Comparison of ENCODE assay signal across 24 mouse cellular contexts in the genomic region with DNA sequence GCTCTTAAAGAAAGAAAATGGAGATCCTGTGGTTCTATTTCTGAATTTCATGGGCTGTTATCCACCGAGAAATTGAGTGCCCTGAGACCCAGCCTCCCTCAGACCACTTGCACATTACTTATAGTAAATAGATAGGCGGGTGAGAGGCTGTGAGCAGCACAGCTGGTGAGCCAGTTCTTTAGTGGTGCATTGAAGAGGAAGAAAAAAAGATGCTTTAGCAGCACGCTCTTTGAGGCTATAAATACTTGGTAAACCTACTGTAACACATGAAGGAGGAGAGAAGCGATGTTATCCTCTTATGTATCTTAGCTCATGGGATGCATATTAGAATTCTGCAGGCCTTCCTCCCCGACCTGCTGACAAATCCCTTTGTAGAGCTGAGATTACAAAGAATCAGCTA. TPM values are rescaled to one million over a fixed set of nuclear protein-coding genes. Genes with fewer than 3 reads are reported as not detected.
A peak's percentile ranks its signal among the peaks of the same experiment; 100 is the strongest.
DNase-seq lines count a peak whose midpoint lies in the region; ATAC-seq lines count a peak whose summit lies in the region.
"Had no signal": no experiment of that assay in that cellular context is flagged by ENCODE, and none has a peak within 500 bp of the region (broad histone marks: within the 10 kb centered on the region; RNA-seq: fewer than 3 reads in every experiment).

No protein-coding gene starts in this region.

- H3K4me1 ChIP-seq in forebrain, embryonic 13.5 days, result no peaks in the 10 kb centered on the region
- no peaks in the 10 kb centered on the region for H3K4me1 ChIP-seq in forebrain, embryonic 11.5 days (replicated peaks; ENCODE audit: control insufficient read depth, insufficient read depth, low read length)
- no peaks in the 10 kb centered on the region for H3K4me1 ChIP-seq in midbrain, embryonic 16.5 days (ENCODE audit: control insufficient read depth, insufficient read depth, low read length)
- H3K4me1 ChIP-seq in midbrain, embryonic 11.5 days (ENCODE audit: control insufficient read depth, insufficient read depth, low read length), result no peaks in the 10 kb centered on the region
- no peaks in the 10 kb centered on the region for H3K4me1 ChIP-seq in hindbrain, embryonic 14.5 days (replicated peaks; ENCODE audit: control insufficient read depth, insufficient read depth, low read length)
- H3K4me1 ChIP-seq: embryonic facial prominence, embryonic 10.5 days; heart, embryonic 15.5 days; hindbrain, embryonic 13.5 days; intestine, embryonic 15.5 days had no signal

- no peak overlapping the region for H3K4me2 ChIP-seq in forebrain, embryonic 13.5 days
- H3K4me2 ChIP-seq in forebrain, embryonic 11.5 days (ENCODE audit: low read depth, low read length, severe bottlenecking), result no peak overlapping the region
- H3K4me2 ChIP-seq in midbrain, embryonic 16.5 days (ENCODE audit: low read length), result no peak overlapping the region
- no peak overlapping the region for H3K4me2 ChIP-seq in midbrain, embryonic 11.5 days
- no peak overlapping the region for H3K4me2 ChIP-seq in hindbrain, embryonic 14.5 days (replicated peaks)
- H3K4me2 ChIP-seq: heart, embryonic 11.5 days; heart, embryonic 15.5 days; hindbrain, embryonic 13.5 days; intestine, embryonic 15.5 days had no signal

- peak; percentile 36; the same call in 1 of the 2 replicates for ATAC-seq in forebrain, embryonic 13.5 days
- no peak for ATAC-seq in forebrain, embryonic 11.5 days (replicated peaks; ENCODE audit: low FRiP score)
- ATAC-seq in midbrain, embryonic 16.5 days, result peak; percentile 32; the same call in 1 of the 2 replicates
- no peak for ATAC-seq in midbrain, embryonic 11.5 days (ENCODE audit: low FRiP score)
- ATAC-seq in hindbrain, embryonic 14.5 days (ENCODE audit: low FRiP score), result no peak
- ATAC-seq: CD4-positive, CD25-positive, alpha-beta regulatory T cell, adult 4 months; intestine, embryonic 15.5 days had no signal

- no peaks in the 10 kb centered on the region for H3K27me3 ChIP-seq in forebrain, embryonic 13.5 days
- no peaks in the 10 kb centered on the region for H3K27me3 ChIP-seq in forebrain, embryonic 11.5 days (ENCODE audit: control insufficient read depth, insufficient read depth, low read length)
- no peaks in the 10 kb centered on the region for H3K27me3 ChIP-seq in midbrain, embryonic 16.5 days (ENCODE audit: control insufficient read depth, insufficient read depth, low read depth, low read length)
- no peaks in the 10 kb centered on the region for H3K27me3 ChIP-seq in midbrain, embryonic 11.5 days (ENCODE audit: control insufficient read depth, insufficient read depth, low read length)
- no peaks in the 10 kb centered on the region for H3K27me3 ChIP-seq in hindbrain, embryonic 14.5 days (ENCODE audit: control insufficient read depth, insufficient read depth, low read length)
- H3K27me3 ChIP-seq: heart, embryonic 15.5 days; hindbrain, embryonic 13.5 days; intestine, embryonic 15.5 days had no signal

- no peaks in the 10 kb centered on the region for H3K9me3 ChIP-seq in forebrain, embryonic 13.5 days (replicated peaks)
- no peaks in the 10 kb centered on the region for H3K9me3 ChIP-seq in forebrain, embryonic 11.5 days (ENCODE audit: control insufficient read depth, low read length)
- H3K9me3 ChIP-seq in midbrain, embryonic 16.5 days (replicated peaks; ENCODE audit: control insufficient read depth, low read length, poor library complexity, severe bottlenecking), result no peaks in the 10 kb centered on the region
- no peaks in the 10 kb centered on the region for H3K9me3 ChIP-seq in midbrain, embryonic 11.5 days (ENCODE audit: control insufficient read depth, low read length)
- H3K9me3 ChIP-seq in hindbrain, embryonic 14.5 days (ENCODE audit: control insufficient read depth, low read length), result no peaks in the 10 kb centered on the region
- H3K9me3 ChIP-seq: embryonic facial prominence, embryonic 10.5 days; G1E; heart, embryonic 15.5 days; hindbrain, embryonic 13.5 days; intestine, embryonic 15.5 days had no signal

- H3K4me3 ChIP-seq in forebrain, embryonic 13.5 days, result no peak overlapping the region
- no peak overlapping the region for H3K4me3 ChIP-seq in forebrain, embryonic 11.5 days (ENCODE audit: low read depth, low read length)
- no peak overlapping the region for H3K4me3 ChIP-seq in midbrain, embryonic 16.5 days (ENCODE audit: low read depth, low read length)
- H3K4me3 ChIP-seq in midbrain, embryonic 11.5 days (ENCODE audit: low read depth, low read length), result no peak overlapping the region
- H3K4me3 ChIP-seq in hindbrain, embryonic 14.5 days (replicated peaks; ENCODE audit: low read length), result no peak overlapping the region
- H3K4me3 ChIP-seq: embryonic facial prominence, embryonic 10.5 days; heart, adult 2 months; heart, embryonic 15.5 days; hindbrain, embryonic 13.5 days; intestine, embryonic 15.5 days had no signal

- no peak overlapping the region for H3K27ac ChIP-seq in forebrain, embryonic 13.5 days
- no peak overlapping the region for H3K27ac ChIP-seq in forebrain, embryonic 11.5 days (ENCODE audit: low read depth, low read length)
- H3K27ac ChIP-seq in midbrain, embryonic 16.5 days (ENCODE audit: low read length), result no peak overlapping the region
- no peak overlapping the region for H3K27ac ChIP-seq in midbrain, embryonic 11.5 days (ENCODE audit: low read depth, low read length)
- H3K27ac ChIP-seq in hindbrain, embryonic 14.5 days, result no peak overlapping the region
- H3K27ac ChIP-seq: embryonic facial prominence, embryonic 10.5 days; heart, adult 2 months; heart, embryonic 15.5 days; hindbrain, embryonic 13.5 days; intestine, embryonic 15.5 days had no signal

- no peaks in the 10 kb centered on the region for H3K36me3 ChIP-seq in forebrain, embryonic 13.5 days (ENCODE audit: poor library complexity, severe bottlenecking)
- H3K36me3 ChIP-seq in forebrain, embryonic 11.5 days (ENCODE audit: control insufficient read depth, insufficient read depth, low read length), result no peaks in the 10 kb centered on the region
- H3K36me3 ChIP-seq in midbrain, embryonic 16.5 days (ENCODE audit: control insufficient read depth, insufficient read depth, low read length), result no peaks in the 10 kb centered on the region
- H3K36me3 ChIP-seq in midbrain, embryonic 11.5 days (ENCODE audit: control insufficient read depth, insufficient read depth, low read length), result no peaks in the 10 kb centered on the region
- no peaks in the 10 kb centered on the region for H3K36me3 ChIP-seq in hindbrain, embryonic 14.5 days (replicated peaks; ENCODE audit: control insufficient read depth, insufficient read depth)
- H3K36me3 ChIP-seq: embryonic facial prominence, embryonic 10.5 days; G1E; heart, embryonic 15.5 days; hindbrain, embryonic 13.5 days; intestine, embryonic 15.5 days had no signal

- no peak for DNase-seq in forebrain, embryonic 11.5 days (ENCODE audit: low spot score)
- peak; percentile 33 to 59 for DNase-seq in frontal cortex, adult 2 months (ENCODE audit: extremely low spot score in 1 of 2, low spot score in 1 of 2)
- DNase-seq in frontal cortex, postnatal 14 days (ENCODE audit: low spot score in 2 of 2), result no peak
- DNase-seq in midbrain, embryonic 11.5 days (ENCODE audit: low spot score, missing footprints), result no peak
- DNase-seq in telencephalon, adult 2 months (ENCODE audit: low read depth, low spot score), result peak; percentile 55
- DNase-seq in hindbrain, embryonic 14.5 days (ENCODE audit: low spot score), result no peak
- DNase-seq: adrenal gland, adult 8-10 months; adrenal gland, postnatal 36 days; B cell, adult 2 months; cerebellum, adult 11-12 months; cerebellum, adult 9-10 months; cerebellum, postnatal 25 days; gastrocnemius, postnatal 14 days; heart, adult 2 months; heart, postnatal 14 days had no signal

- WGBS in forebrain, embryonic 13.5 days, result 53% methylated on average over 5 of the region's 5 CpGs
- 64% methylated on average over 5 of the region's 5 CpGs for WGBS in forebrain, embryonic 11.5 days
- 44% methylated on average over 5 of the region's 5 CpGs for WGBS in midbrain, embryonic 16.5 days
- 64% methylated on average over 5 of the region's 5 CpGs for WGBS in midbrain, embryonic 11.5 days
- WGBS in hindbrain, embryonic 14.5 days, result 60% methylated on average over 5 of the region's 5 CpGs

- H3K9ac ChIP-seq in forebrain, embryonic 13.5 days, result no peak overlapping the region
- H3K9ac ChIP-seq in forebrain, embryonic 11.5 days (ENCODE audit: low read length), result no peak overlapping the region
- no peak overlapping the region for H3K9ac ChIP-seq in midbrain, embryonic 16.5 days (ENCODE audit: low read depth, low read length)
- no peak overlapping the region for H3K9ac ChIP-seq in midbrain, embryonic 11.5 days (ENCODE audit: low read length)
- no peak overlapping the region for H3K9ac ChIP-seq in hindbrain, embryonic 14.5 days
- H3K9ac ChIP-seq: heart, embryonic 15.5 days; hindbrain, embryonic 13.5 days; intestine, embryonic 15.5 days had no signal

RNA-seq across cellular contexts. Expression of gene Fut9, which starts 58.5 kb away (rescaled TPM):
- 11.6 and 15.7 TPM in 2 replicates for polyA plus RNA-seq in forebrain, embryonic 13.5 days (2015; fragmentation: Nextera tagmentation; extraction: Ambion mirVana)
- polyA plus RNA-seq in forebrain, embryonic 11.5 days (2014; fragmentation: Nextera tagmentation; extraction: Ambion mirVana), result 8.5 and 10.0 TPM in 2 replicates
- polyA plus RNA-seq in frontal cortex, adult 2 months (2012; rRNA removed), result 15.1 and 17.2 TPM in 2 replicates
- 16.1 and 18.3 TPM in 2 replicates for polyA plus RNA-seq in midbrain, embryonic 16.5 days (2015; fragmentation: Nextera tagmentation; extraction: Ambion mirVana)
- 3.3 TPM in 2 replicates for polyA plus RNA-seq in midbrain, embryonic 11.5 days (2014; fragmentation: Nextera tagmentation; extraction: Ambion mirVana)
- 24.7 and 26.5 TPM in 2 replicates for polyA plus RNA-seq in hindbrain, embryonic 14.5 days (2014; fragmentation: Nextera tagmentation; extraction: Ambion mirVana)
- polyA plus RNA-seq: CD4-positive, CD25-positive, alpha-beta regulatory T cell, adult 4 months; G1E had no signal

Comparison
In these comparisons a context has a peak if more than half of its experiments do, and no peak if none do; other contexts are left out.
1. ATAC-seq: peak in forebrain, embryonic 13.5 days (single experiment) and midbrain, embryonic 16.5 days (single experiment); none in forebrain, embryonic 11.5 days (single experiment), midbrain, embryonic 11.5 days (single experiment) and hindbrain, embryonic 14.5 days (single experiment).
2. DNase-seq: peak in frontal cortex, adult 2 months (2 of 2) and telencephalon, adult 2 months (single experiment); none in forebrain, embryonic 11.5 days (single experiment), frontal cortex, postnatal 14 days (0 of 2), midbrain, embryonic 11.5 days (single experiment) and hindbrain, embryonic 14.5 days (single experiment).